Mouse (Mus musculus): ENCODE results near the gene Tigar. TPM values are rescaled to one million over a fixed set of nuclear protein-coding genes. Genes with fewer than 3 reads are reported as not detected.

The Tigar gene
- polyA plus RNA-seq, 1 experiment, result 6.6 TPM

GRCm38 (mm10) chr6:127044909-127045308 lies 64.4 kb downstream of the Tigar start:
- no peak for TF ChIP-seq POLR2A (IDR thresholded peaks at IDR 0.05; ENCODE audit: borderline replicate concordance, control insufficient read depth, low read depth, low read length)
- Histone ChIP-seq H3K4me1 (ENCODE audit: control insufficient read depth, insufficient read depth, low read length) (no peaks in the 10 kb centered on the region), H3K27ac (ENCODE audit: control insufficient read depth, insufficient read depth, low read depth, low read length, poor library complexity) (no peak overlapping the region), H3K4me3 (replicated peaks; ENCODE audit: control insufficient read depth, low read depth, low read length) (no peak overlapping the region)
- 32% methylated on average over 6 of the region's 6 CpGs for WGBS

Other genes with a start within 250 kb of the Tigar start
- gene Dyrk4, start 187.7 kb downstream of the Tigar start, polyA plus RNA-seq (2011; ENCODE audit: insufficient read depth, insufficient read length, low replicate concordance, missing spikeins), result not detected in 2 replicates
- gene Rad51ap1, start 170.0 kb downstream of the Tigar start, polyA plus RNA-seq (2011; ENCODE audit: insufficient read depth, insufficient read length, low replicate concordance, missing spikeins), result 36.3 and 52.6 TPM in 2 replicates
- 8.2 and 17.9 TPM in 2 replicates for gene D6Wsu163e, start 169.6 kb downstream of the Tigar start, polyA plus RNA-seq (2011; ENCODE audit: insufficient read depth, insufficient read length, low replicate concordance, missing spikeins)
- not detected in 2 replicates for gene Fgf6, start 94.0 kb downstream of the Tigar start, polyA plus RNA-seq (2011; ENCODE audit: insufficient read depth, insufficient read length, low replicate concordance, missing spikeins)
- gene Fgf23, start 36.7 kb downstream of the Tigar start, polyA plus RNA-seq (2011; ENCODE audit: insufficient read depth, insufficient read length, low replicate concordance, missing spikeins), result not detected in 2 replicates
- 20.3 and 80.6 TPM in 2 replicates for gene Ccnd2, start 42.6 kb upstream of the Tigar start, polyA plus RNA-seq (2011; ENCODE audit: insufficient read depth, insufficient read length, low replicate concordance, missing spikeins)